Mouse (Mus musculus) embryonic facial prominence, embryonic 15.5 days (tissue): ENCODE measurements around the gene Eps8. TPM values are rescaled to one million over a fixed set of nuclear protein-coding genes. Genes with fewer than 3 reads are reported as not detected.
A peak's percentile ranks its signal among the peaks of the same experiment; 100 is the strongest.

Experiments
- ATAC-seq: fragments of 200-750 bp; cut with Nextera tagmentation; 2 replicates; pipeline ENCODE4 v1.8.0; 2017; ENCODE audit warnings: low read depth, moderate TSS enrichment; ENCODE audit not compliant: insufficient number of reproducible peaks, low FRiP score, low TSS enrichment
- H3K27ac ChIP-seq: fragments of 300-500 bp; sonication (generic); replicated peaks from 2 replicates; pipeline ENCODE4 v1.5.1; 2015; ENCODE audit warnings: mild to moderate bottlenecking, inconsistent platforms
- H3K27me3 ChIP-seq: fragments of 300-500 bp; sonication (generic); 2 replicates; pipeline ENCODE4 v1.6.1; 2015; ENCODE audit warnings: inconsistent platforms
- H3K36me3 ChIP-seq: fragments of 300-500 bp; sonication (generic); 2 replicates; pipeline ENCODE4 v1.6.1; 2015; ENCODE audit warnings: mild to moderate bottlenecking, inconsistent platforms
- H3K4me1 ChIP-seq: fragments of 300-500 bp; sonication (generic); 2 replicates; pipeline ENCODE4 v1.6.1; 2015; ENCODE audit warnings: inconsistent platforms
- H3K4me2 ChIP-seq: fragments of 300-500 bp; sonication (generic); replicated peaks from 2 replicates; pipeline ENCODE4 v1.6.1; 2015; ENCODE audit warnings: mild to moderate bottlenecking, inconsistent platforms
- H3K4me3 ChIP-seq: fragments of 300-500 bp; sonication (generic); replicated peaks from 2 replicates; pipeline ENCODE4 v1.5.1; 2015; ENCODE audit warnings: mild to moderate bottlenecking, inconsistent platforms
- H3K9ac ChIP-seq: fragments of 300-500 bp; sonication (generic); 2 replicates; pipeline ENCODE4 v1.6.1; 2015; ENCODE audit warnings: inconsistent platforms
- H3K9me3 ChIP-seq: fragments of 300-500 bp; sonication (generic); replicated peaks from 2 replicates; pipeline ENCODE4 v1.6.1; 2016; ENCODE audit warnings: inconsistent platforms
- WGBS: fragments of 180-500 bp; shearing (Covaris S2); methylation state at CpG from one replicate; pipeline ENCODE4 v1.1.7; 2015; 5-methylcytosine and 5-hydroxymethylcytosine counted together
- polyA plus RNA-seq: library from polyadenylated mRNA; unstranded; fragments of >200 nt; fragmentation: Nextera tagmentation; extraction: Ambion mirVana; gene quantifications from 2 replicates; pipeline ENCODE4 v1.2.1, GENCODE M21; 2015

Eps8 gene
- 30.9 and 31.8 TPM in 2 replicates for polyA plus RNA-seq

- Histone ChIP-seq H3K36me3 (no peaks in the 10 kb centered on the region), H3K27me3 (no peaks in the 10 kb centered on the region), H3K9me3 (no peaks in the 10 kb centered on the region), H3K27ac (no peak within 1 kb of the TSS), H3K4me2 (no peak within 1 kb of the TSS), H3K4me1 (no peaks in the 10 kb centered on the region), H3K9ac (no peak within 1 kb of the TSS), H3K4me3 (no peak within 1 kb of the TSS)
- ATAC-seq, result no peak
- 52% methylated on average over 2 of the region's 2 CpGs for WGBS
Measured at GRCm38 (mm10) chr6:137654776-137655175, at the start of gene Eps8. TSS of gene Eps8 (minus strand) at chr6:137654876.

- no peak overlapping the region for H3K4me3 ChIP-seq
- 80% methylated on average over 7 of the region's 7 CpGs for WGBS
- H3K27me3 ChIP-seq, result no peaks in the 10 kb centered on the region
- H3K9ac ChIP-seq, result no peak overlapping the region
- no peaks in the 10 kb centered on the region for H3K36me3 ChIP-seq
- H3K9me3 ChIP-seq, result no peaks in the 10 kb centered on the region
- ATAC-seq, result no peak
- H3K4me2 ChIP-seq, result no peak overlapping the region
- no peaks in the 10 kb centered on the region for H3K4me1 ChIP-seq
- H3K27ac ChIP-seq, result no peak overlapping the region
Measured at GRCm38 (mm10) chr6:137703431-137703830, 48.8 kb upstream of the Eps8 start.

- no peak overlapping the region for H3K4me3 ChIP-seq
- no peaks in the 10 kb centered on the region for H3K36me3 ChIP-seq
- no peaks in the 10 kb centered on the region for H3K4me1 ChIP-seq
- H3K27me3 ChIP-seq, result no peaks in the 10 kb centered on the region
- no peak for ATAC-seq
- no peak overlapping the region for H3K27ac ChIP-seq
- no peak overlapping the region for H3K9ac ChIP-seq
- no peaks in the 10 kb centered on the region for H3K9me3 ChIP-seq
- no peak overlapping the region for H3K4me2 ChIP-seq
- WGBS, result 77% methylated on average over 4 of the region's 4 CpGs
Measured at GRCm38 (mm10) chr6:137702918-137703317, 48.2 kb upstream of the Eps8 start.

- H3K4me1 ChIP-seq, result no peaks in the 10 kb centered on the region
- no peak overlapping the region for H3K4me3 ChIP-seq
- H3K27ac ChIP-seq, result no peak overlapping the region
- no peaks in the 10 kb centered on the region for H3K36me3 ChIP-seq
- H3K4me2 ChIP-seq, result no peak overlapping the region
- no peak for ATAC-seq
- no peaks in the 10 kb centered on the region for H3K27me3 ChIP-seq
- no peak overlapping the region for H3K9ac ChIP-seq
- WGBS, result 88% methylated on average over 3 of the region's 3 CpGs
- H3K9me3 ChIP-seq, result no peaks in the 10 kb centered on the region
Measured at GRCm38 (mm10) chr6:137702186-137702585, 47.5 kb upstream of the Eps8 start.

GRCm38 (mm10) chr6:137699434-137699833, 44.8 kb upstream of the Eps8 start:
- no peak overlapping the region for H3K9ac ChIP-seq
- H3K4me1 ChIP-seq, result no peaks in the 10 kb centered on the region
- H3K4me2 ChIP-seq, result no peak overlapping the region
- ATAC-seq, result no peak
- no peak overlapping the region for H3K27ac ChIP-seq
- no peaks in the 10 kb centered on the region for H3K36me3 ChIP-seq
- H3K27me3 ChIP-seq, result no peaks in the 10 kb centered on the region
- WGBS, result 83% methylated on average over 7 of the region's 7 CpGs
- no peak overlapping the region for H3K4me3 ChIP-seq
- no peaks in the 10 kb centered on the region for H3K9me3 ChIP-seq

GRCm38 (mm10) chr6:137696445-137697204, 41.9 kb upstream of the Eps8 start:
- Histone ChIP-seq H3K4me1 (no peaks in the 10 kb centered on the region), H3K27me3 (no peaks in the 10 kb centered on the region), H3K9me3 (no peaks in the 10 kb centered on the region), H3K27ac (peak overlapping the region; percentile 18; the same call in 1 of the 2 replicates), H3K9ac (no peak overlapping the region), H3K36me3 (no peaks in the 10 kb centered on the region), H3K4me2 (no peak overlapping the region), H3K4me3 (no peak overlapping the region)
- ATAC-seq, result peak; percentile 57; the same call in 1 of the 2 replicates
- 47% methylated on average over 8 of the region's 8 CpGs for WGBS

GRCm38 (mm10) chr6:137695046-137695445, 40.4 kb upstream of the Eps8 start:
- no peak overlapping the region for H3K9ac ChIP-seq
- WGBS, result 86% methylated on average over 8 of the region's 8 CpGs

GRCm38 (mm10) chr6:137694310-137694709, 39.6 kb upstream of the Eps8 start:
- no peaks in the 10 kb centered on the region for H3K9me3 ChIP-seq
- H3K27me3 ChIP-seq, result no peaks in the 10 kb centered on the region
- H3K36me3 ChIP-seq, result no peaks in the 10 kb centered on the region
- no peak overlapping the region for H3K9ac ChIP-seq
- H3K4me1 ChIP-seq, result peaks cover 7% of the 10 kb centered on the region; the same call in 1 of the 2 replicates
- H3K27ac ChIP-seq, result no peak overlapping the region
- no peak overlapping the region for H3K4me2 ChIP-seq
- WGBS, result 87% methylated on average over 2 of the region's 2 CpGs
- ATAC-seq, result no peak
- H3K4me3 ChIP-seq, result no peak overlapping the region

More at GRCm38 (mm10) chr6:137695046-137695445, 40.4 kb upstream of the Eps8 start:
- Histone ChIP-seq H3K9me3 (no peaks in the 10 kb centered on the region), H3K27me3 (no peaks in the 10 kb centered on the region), H3K4me3 (no peak overlapping the region), H3K27ac (no peak overlapping the region), H3K4me1 (peaks cover 7% of the 10 kb centered on the region; the same call in 1 of the 2 replicates), H3K36me3 (no peaks in the 10 kb centered on the region), H3K4me2 (no peak overlapping the region)
- ATAC-seq, result no peak

GRCm38 (mm10) chr6:137690550-137691119, 36.0 kb upstream of the Eps8 start:
- 28% methylated on average over 2 of the region's 2 CpGs for WGBS
- ATAC-seq, result peak; percentile 43; the same call in 1 of the 2 replicates
- H3K4me2 ChIP-seq, result no peak overlapping the region

GRCm38 (mm10) chr6:137688506-137689105, 33.9 kb upstream of the Eps8 start:
- peaks cover 11% of the 10 kb centered on the region; the same call in 1 of the 2 replicates for H3K4me1 ChIP-seq
- 0 out of 2 replicates have a peak overlapping the region, but pooled peaks have one; percentile 2 for H3K4me2 ChIP-seq
- ATAC-seq, result no peak
- H3K9ac ChIP-seq, result no peak overlapping the region
- no peak overlapping the region for H3K27ac ChIP-seq
- no peaks in the 10 kb centered on the region for H3K9me3 ChIP-seq
- H3K4me3 ChIP-seq, result no peak overlapping the region
- 38% methylated on average over 11 of the region's 11 CpGs for WGBS
- no peaks in the 10 kb centered on the region for H3K27me3 ChIP-seq
- no peaks in the 10 kb centered on the region for H3K36me3 ChIP-seq

More at GRCm38 (mm10) chr6:137690550-137691119, 36.0 kb upstream of the Eps8 start:
- H3K4me1 ChIP-seq, result peaks cover 11% of the 10 kb centered on the region; the same call in 1 of the 2 replicates
- no peaks in the 10 kb centered on the region for H3K36me3 ChIP-seq
- H3K27ac ChIP-seq, result peak overlapping the region; percentile 28; the same call in 1 of the 2 replicates
- no peak overlapping the region for H3K4me3 ChIP-seq
- H3K27me3 ChIP-seq, result no peaks in the 10 kb centered on the region
- no peak overlapping the region for H3K9ac ChIP-seq
- H3K9me3 ChIP-seq, result no peaks in the 10 kb centered on the region

GRCm38 (mm10) chr6:137688079-137688478, 33.4 kb upstream of the Eps8 start:
- Histone ChIP-seq H3K4me3 (no peak overlapping the region), H3K27me3 (no peaks in the 10 kb centered on the region), H3K9ac (no peak overlapping the region), H3K4me1 (peaks cover 11% of the 10 kb centered on the region; the same call in 1 of the 2 replicates), H3K36me3 (no peaks in the 10 kb centered on the region), H3K9me3 (no peaks in the 10 kb centered on the region), H3K4me2 (no peak overlapping the region), H3K27ac (no peak overlapping the region)
- WGBS, result 71% methylated on average over 3 of the region's 3 CpGs
- ATAC-seq, result no peak
